Mouse (Mus musculus): ENCODE measurements around the gene Mrvi1. TPM values are rescaled to one million over a fixed set of nuclear protein-coding genes. Genes with fewer than 3 reads are reported as not detected.

The Mrvi1 gene
- polyA plus RNA-seq (2016; fragmentation: Nextera tagmentation; extraction: Ambion mirVana), result 5.7 and 8.0 TPM in 2 replicates

- Histone ChIP-seq H3K4me3 (peak within 1 kb of the TSS; percentile 9), H3K36me3 (no peaks in the 10 kb centered on the region), H3K9me3 (replicated peaks) (no peaks in the 10 kb centered on the region), H3K9ac (peak within 1 kb of the TSS; percentile 35; the same call in 1 of the 2 replicates), H3K4me2 (peak within 1 kb of the TSS; percentile 53), H3K27me3 (replicated peaks) (no peaks in the 10 kb centered on the region), H3K27ac (ENCODE audit: poor library complexity, severe bottlenecking) (peak within 1 kb of the TSS; percentile 80), H3K4me1 (replicated peaks) (peaks cover 51% of the 10 kb centered on the region)
- peak; percentile 62 for ATAC-seq (ENCODE audit: insufficient number of reproducible peaks, low FRiP score)
- WGBS, result 17% methylated on average over 7 of the region's 7 CpGs
Measured at GRCm38 (mm10) chr7:110982053-110982705, at the start of gene Mrvi1. Mrvi1 (minus strand) TSS chr7:110982461.

- Histone ChIP-seq H3K27me3 (replicated peaks) (no peaks in the 10 kb centered on the region), H3K4me3 (peak overlapping the region; percentile 82), H3K27ac (ENCODE audit: poor library complexity, severe bottlenecking) (peak overlapping the region; percentile 94), H3K4me1 (replicated peaks) (peaks cover 19% of the 10 kb centered on the region), H3K9ac (peak overlapping the region; percentile 86), H3K4me2 (peak overlapping the region; percentile 82), H3K9me3 (replicated peaks) (no peaks in the 10 kb centered on the region), H3K36me3 (peaks cover 16% of the 10 kb centered on the region)
- under 1% methylated on average over 29 of the region's 29 CpGs for WGBS
- peak; percentile 33 for ATAC-seq (ENCODE audit: insufficient number of reproducible peaks, low FRiP score)
Measured at GRCm38 (mm10) chr7:111029046-111029553, 46.8 kb upstream of the Mrvi1 start.

GRCm38 (mm10) chr7:111028281-111029045 lies 46.2 kb upstream of the Mrvi1 start, which contains the start of gene Ctr9:
Ctr9 (plus strand) TSS chr7:111028951.
- Histone ChIP-seq H3K9me3 (replicated peaks) (no peaks in the 10 kb centered on the region), H3K36me3 (peaks cover 12% of the 10 kb centered on the region), H3K27me3 (replicated peaks) (no peaks in the 10 kb centered on the region), H3K4me2 (peak within 1 kb of the TSS; percentile 82), H3K27ac (ENCODE audit: poor library complexity, severe bottlenecking) (peak within 1 kb of the TSS; percentile 94), H3K4me3 (peak within 1 kb of the TSS; percentile 82), H3K4me1 (replicated peaks) (peaks cover 21% of the 10 kb centered on the region), H3K9ac (peak within 1 kb of the TSS; percentile 86)
- 7% methylated on average over 45 of the region's 45 CpGs for WGBS
- ATAC-seq (ENCODE audit: insufficient number of reproducible peaks, low FRiP score), result peak; percentile 98

GRCm38 (mm10) chr7:111024912-111025311 lies 42.7 kb upstream of the Mrvi1 start:
- Histone ChIP-seq H3K4me2 (no peak overlapping the region), H3K4me3 (no peak overlapping the region), H3K36me3 (no peaks in the 10 kb centered on the region), H3K27ac (ENCODE audit: poor library complexity, severe bottlenecking) (no peak overlapping the region), H3K9me3 (replicated peaks) (no peaks in the 10 kb centered on the region), H3K9ac (no peak overlapping the region), H3K27me3 (replicated peaks) (no peaks in the 10 kb centered on the region), H3K4me1 (replicated peaks) (peaks cover 19% of the 10 kb centered on the region)
- 48% methylated on average over 4 of the region's 4 CpGs for WGBS
- ATAC-seq (ENCODE audit: insufficient number of reproducible peaks, low FRiP score), result no peak

GRCm38 (mm10) chr7:111024068-111024594 lies 41.9 kb upstream of the Mrvi1 start:
- WGBS, result 33% methylated on average over 8 of the region's 8 CpGs
- Histone ChIP-seq H3K4me3 (no peak overlapping the region), H3K9ac (peak overlapping the region; percentile 4; the same call in 1 of the 2 replicates), H3K9me3 (replicated peaks) (no peaks in the 10 kb centered on the region), H3K27ac (ENCODE audit: poor library complexity, severe bottlenecking) (0 out of 2 replicates have a peak overlapping the region, but pooled peaks have one; percentile 19), H3K27me3 (replicated peaks) (no peaks in the 10 kb centered on the region), H3K36me3 (no peaks in the 10 kb centered on the region), H3K4me1 (replicated peaks) (peaks cover 13% of the 10 kb centered on the region), H3K4me2 (no peak overlapping the region)
- no peak for ATAC-seq (ENCODE audit: insufficient number of reproducible peaks, low FRiP score)

GRCm38 (mm10) chr7:111020814-111021213 lies 38.6 kb upstream of the Mrvi1 start:
- H3K27ac ChIP-seq (ENCODE audit: poor library complexity, severe bottlenecking), result no peak overlapping the region
- no peak overlapping the region for H3K9ac ChIP-seq
- H3K27me3 ChIP-seq (replicated peaks), result no peaks in the 10 kb centered on the region
- no peak for ATAC-seq (ENCODE audit: insufficient number of reproducible peaks, low FRiP score)
- no peaks in the 10 kb centered on the region for H3K9me3 ChIP-seq (replicated peaks)
- 74% methylated on average over 4 of the region's 4 CpGs for WGBS
- no peak overlapping the region for H3K4me2 ChIP-seq
- peaks cover 13% of the 10 kb centered on the region for H3K4me1 ChIP-seq (replicated peaks)
- no peak overlapping the region for H3K4me3 ChIP-seq
- no peaks in the 10 kb centered on the region for H3K36me3 ChIP-seq

GRCm38 (mm10) chr7:111016921-111017320 lies 34.7 kb upstream of the Mrvi1 start:
- Histone ChIP-seq H3K4me1 (replicated peaks) (0 out of 2 replicates have a peak, but pooled peaks cover 4% of the 10 kb centered on the region), H3K27ac (ENCODE audit: poor library complexity, severe bottlenecking) (no peak overlapping the region), H3K9ac (no peak overlapping the region), H3K27me3 (replicated peaks) (no peaks in the 10 kb centered on the region), H3K4me2 (no peak overlapping the region), H3K9me3 (replicated peaks) (no peaks in the 10 kb centered on the region), H3K36me3 (no peaks in the 10 kb centered on the region), H3K4me3 (no peak overlapping the region)
- ATAC-seq (ENCODE audit: insufficient number of reproducible peaks, low FRiP score), result no peak
- WGBS, result 72% methylated on average over 3 of the region's 3 CpGs

GRCm38 (mm10) chr7:111015731-111016130 lies 33.5 kb upstream of the Mrvi1 start:
- Histone ChIP-seq H3K27me3 (replicated peaks) (no peaks in the 10 kb centered on the region), H3K4me3 (no peak overlapping the region), H3K4me2 (no peak overlapping the region), H3K36me3 (no peaks in the 10 kb centered on the region), H3K9ac (no peak overlapping the region), H3K9me3 (replicated peaks) (no peaks in the 10 kb centered on the region), H3K4me1 (replicated peaks) (0 out of 2 replicates have a peak, but pooled peaks cover 4% of the 10 kb centered on the region), H3K27ac (ENCODE audit: poor library complexity, severe bottlenecking) (no peak overlapping the region)
- no peak for ATAC-seq (ENCODE audit: insufficient number of reproducible peaks, low FRiP score)
- WGBS, result 65% methylated on average over 4 of the region's 5 CpGs

GRCm38 (mm10) chr7:111014893-111015292 lies 32.6 kb upstream of the Mrvi1 start:
- H3K27ac ChIP-seq (ENCODE audit: poor library complexity, severe bottlenecking), result no peak overlapping the region
- no peak overlapping the region for H3K9ac ChIP-seq
- 11% methylated on average over 5 of the region's 5 CpGs for WGBS
- H3K4me3 ChIP-seq, result no peak overlapping the region
- H3K4me1 ChIP-seq (replicated peaks), result 0 out of 2 replicates have a peak, but pooled peaks cover 4% of the 10 kb centered on the region
- no peaks in the 10 kb centered on the region for H3K9me3 ChIP-seq (replicated peaks)
- no peaks in the 10 kb centered on the region for H3K36me3 ChIP-seq
- H3K27me3 ChIP-seq (replicated peaks), result no peaks in the 10 kb centered on the region
- H3K4me2 ChIP-seq, result no peak overlapping the region
- ATAC-seq (ENCODE audit: insufficient number of reproducible peaks, low FRiP score), result peak; percentile 74; the same call in 1 of the 2 replicates

GRCm38 (mm10) chr7:111014039-111014605 lies 31.9 kb upstream of the Mrvi1 start:
- Histone ChIP-seq H3K27me3 (replicated peaks) (no peaks in the 10 kb centered on the region), H3K36me3 (no peaks in the 10 kb centered on the region), H3K4me2 (no peak overlapping the region), H3K9ac (no peak overlapping the region), H3K4me1 (replicated peaks) (0 out of 2 replicates have a peak, but pooled peaks cover 4% of the 10 kb centered on the region), H3K9me3 (replicated peaks) (no peaks in the 10 kb centered on the region), H3K4me3 (no peak overlapping the region), H3K27ac (ENCODE audit: poor library complexity, severe bottlenecking) (no peak overlapping the region)
- 76% methylated on average over 7 of the region's 7 CpGs for WGBS
- ATAC-seq (ENCODE audit: insufficient number of reproducible peaks, low FRiP score), result 0 out of 2 replicates have a peak, but pooled peaks have one; percentile 50
